Mouse (Mus musculus) hindbrain, embryonic 16.5 days (tissue): ENCODE measurements around the gene Ccdc130. TPM values are rescaled to one million over a fixed set of nuclear protein-coding genes. Genes with fewer than 3 reads are reported as not detected.

Experiments
- ATAC-seq: fragments of 200-750 bp; cut with Nextera tagmentation; 2 replicates; pipeline ENCODE4 v1.8.0; 2017; ENCODE audit warnings: moderate TSS enrichment, moderate library complexity
- H3K27ac ChIP-seq: fragments of 300-500 bp; sonication (generic); 2 replicates; pipeline ENCODE4 v1.5.1; 2014; ENCODE audit warnings: low read depth, mild to moderate bottlenecking, control low read depth, low read length, moderate library complexity
- H3K27me3 ChIP-seq: fragments of 300-500 bp; sonication (generic); replicated peaks from 2 replicates; pipeline ENCODE4 v1.6.1; 2014; ENCODE audit warnings: low read length; ENCODE audit not compliant: control insufficient read depth, insufficient read depth
- H3K36me3 ChIP-seq: fragments of 300-500 bp; sonication (generic); 2 replicates; pipeline ENCODE4 v1.6.1; 2014; ENCODE audit warnings: mild to moderate bottlenecking, low read length, moderate library complexity, mixed read lengths; ENCODE audit not compliant: control insufficient read depth, insufficient read depth
- H3K4me1 ChIP-seq: fragments of 300-500 bp; sonication (generic); 2 replicates; pipeline ENCODE4 v1.6.1; 2014; ENCODE audit warnings: low read depth, low read length; ENCODE audit not compliant: control insufficient read depth, insufficient read depth
- H3K4me2 ChIP-seq: fragments of 300-500 bp; sonication (generic); 2 replicates; pipeline ENCODE4 v1.6.1; 2014; ENCODE audit warnings: mild to moderate bottlenecking, low read length, control low read depth, moderate library complexity
- H3K4me3 ChIP-seq: fragments of 300-500 bp; sonication (generic); 2 replicates; pipeline ENCODE4 v1.5.1; 2014; ENCODE audit warnings: mild to moderate bottlenecking, low read length, control low read depth, moderate library complexity
- H3K9ac ChIP-seq: fragments of 300-500 bp; sonication (generic); 2 replicates; pipeline ENCODE4 v1.6.1; 2014; ENCODE audit warnings: low read depth, mild to moderate bottlenecking, control low read depth, low read length, moderate library complexity
- H3K9me3 ChIP-seq: fragments of 300-500 bp; sonication (generic); 2 replicates; pipeline ENCODE4 v1.6.1; 2014; ENCODE audit warnings: mild to moderate bottlenecking, low read length, moderate library complexity; ENCODE audit not compliant: control insufficient read depth
- WGBS: fragments of 180-500 bp; shearing (Covaris S2); extraction: QIAGEN DNeasy Blood & Tissue Kit; methylation state at CpG from one replicate; pipeline ENCODE4 v1.1.7; 2014; 5-methylcytosine and 5-hydroxymethylcytosine counted together
- microRNA counts: library from miRNA; unstranded; fragments of <30 nt; microRNA quantifications from one replicate; lab custom pipeline; 2016
- microRNA-seq: library from miRNA; unstranded; fragments of <30 nt; microRNA quantifications from one replicate; pipeline ENCODE4, GENCODE M21; 2017
- polyA plus RNA-seq: library from polyadenylated mRNA; unstranded; fragments of >200 nt; fragmentation: Nextera tagmentation; extraction: Ambion mirVana; gene quantifications from 2 replicates; pipeline ENCODE4 v1.2.1, GENCODE M21; 2015

Ccdc130 gene
- polyA plus RNA-seq, 1 experiment from 2014 or later = 25.0 TPM

- WGBS = 40% methylated on average over 17 of the region's 17 CpGs
- no peak overlapping the region for H3K4me2 ChIP-seq
- peaks cover 14% of the 10 kb centered on the region for H3K36me3 ChIP-seq
- peak overlapping the region; percentile 19; the same call in 1 of the 2 replicates for H3K9ac ChIP-seq
- peak overlapping the region; percentile 10 for H3K27ac ChIP-seq
- peak; percentile 48; the same call in 1 of the 2 replicates for ATAC-seq
- peaks cover 21% of the 10 kb centered on the region for H3K4me1 ChIP-seq
- no peak overlapping the region for H3K4me3 ChIP-seq
- no peaks in the 10 kb centered on the region for H3K27me3 ChIP-seq
- H3K9me3 ChIP-seq = no peaks in the 10 kb centered on the region
Observed at GRCm38 (mm10) chr8:84208381-84209380, 61.5 kb downstream of the Ccdc130 start.

GRCm38 (mm10) chr8:84207811-84208210, 62.4 kb downstream of the Ccdc130 start:
- H3K9ac ChIP-seq = peak overlapping the region; percentile 45
- WGBS = 62% methylated on average over 7 of the region's 7 CpGs
- 0 out of 2 replicates have a peak overlapping the region, but pooled peaks have one; percentile 12 for H3K27ac ChIP-seq

More at GRCm38 (mm10) chr8:84207811-84208210, 62.4 kb downstream of the Ccdc130 start:
- Histone ChIP-seq H3K4me2 (no peak overlapping the region), H3K36me3 (peaks cover 14% of the 10 kb centered on the region), H3K27me3 (no peaks in the 10 kb centered on the region), H3K4me1 (peaks cover 21% of the 10 kb centered on the region), H3K4me3 (no peak overlapping the region), H3K9me3 (no peaks in the 10 kb centered on the region)
- ATAC-seq = no peak

MicroRNAs within 50 kb of the gene (microRNA counts, 519-probe panel; counts per million panel counts)
- 3,016 counts per million, percentile 81 among the panel's probes with 10 or more counts for microRNA mmu-miR-23a (lab: Ali Mortazavi, UCI)
- microRNA mmu-miR-27a (lab: Ali Mortazavi, UCI) = 3,142 counts per million, percentile 84 among the panel's probes with 10 or more counts

Small RNAs within 50 kb of the gene (microRNA-seq; reads per million reads assigned to microRNA genes)
- gene Mir23a (6,604 reads per million, percentile 93 among the genes with 10 or more reads in this experiment), gene Mir24-2 (not detected), gene Mir27a (95.8 reads per million, percentile 49 among the genes with 10 or more reads in this experiment), gene Mir3074-2 (not detected)

Other genes starting within 250 kb of the Ccdc130 start
- 9.6 and 11.3 TPM in 2 replicates for gene Palm3, start 248.9 kb downstream of the Ccdc130 start, polyA plus RNA-seq
- 0.55 and 0.71 TPM in 2 replicates for gene Il27ra, start 227.8 kb downstream of the Ccdc130 start, polyA plus RNA-seq
- gene Rln3, start 225.4 kb downstream of the Ccdc130 start, polyA plus RNA-seq = 1.8 TPM in 2 replicates
- 1.6 and 1.7 TPM in 2 replicates for gene Gm10643, start 205.2 kb downstream of the Ccdc130 start, polyA plus RNA-seq
- gene Rfx1, start 203.5 kb downstream of the Ccdc130 start, polyA plus RNA-seq = 7.9 and 9.0 TPM in 2 replicates
- gene Dcaf15, start 165.6 kb downstream of the Ccdc130 start, polyA plus RNA-seq = 21.5 and 22.7 TPM in 2 replicates
- 0.51 and 0.55 TPM in 2 replicates for gene Podnl1, start 144.4 kb downstream of the Ccdc130 start, polyA plus RNA-seq
- gene Cc2d1a, start 122.4 kb downstream of the Ccdc130 start, polyA plus RNA-seq = 53.3 and 54.5 TPM in 2 replicates
- gene 4930432K21Rik, start 122.4 kb downstream of the Ccdc130 start, polyA plus RNA-seq = 2.7 and 2.9 TPM in 2 replicates
- 6.2 and 6.8 TPM in 2 replicates for gene Nanos3, start 85.2 kb downstream of the Ccdc130 start, polyA plus RNA-seq
- 16.2 and 22.2 TPM in 2 replicates for gene Zswim4, start 33.3 kb downstream of the Ccdc130 start, polyA plus RNA-seq
- 249 and 266 TPM in 2 replicates for gene D8Ertd738e, start 20.7 kb downstream of the Ccdc130 start, polyA plus RNA-seq
- 46.4 and 47.9 TPM in 2 replicates for gene Mri1, start 13.1 kb downstream of the Ccdc130 start, polyA plus RNA-seq
- 15.7 and 17.1 TPM in 2 replicates for gene Cacna1a, start 118.1 kb upstream of the Ccdc130 start, polyA plus RNA-seq